Mouse (Mus musculus) CH12.LX (cell line): ENCODE measurements at regions not wholly inside any gene's neighbourhood (a gene's known extent, or its start where the extent isn't known, plus 50 kb on each side); places are given as distances from the start of the nearest gene placed in this dataset.

Experiments used
- DNase-seq: peaks from one replicate; pipeline ENCODE4 v3.0.0-alpha.2; 2013; ENCODE audit errors: extremely low read depth
- H3K27ac ChIP-seq: 2 replicates; pipeline ENCODE4 v1.5.1; 2012; ENCODE audit warnings: low read depth, mild to moderate bottlenecking, control low read depth, moderate library complexity; ENCODE audit not compliant: insufficient read depth
- H3K27me3 ChIP-seq: replicated peaks from 2 replicates; pipeline ENCODE3; 2012; ENCODE audit warnings: inconsistent platforms
- H3K36me3 ChIP-seq, 2 experiments: replicated peaks in 1 of 2; 2 replicates each; pipeline versions ENCODE3 to v1.6.1; 2012; ENCODE audit warnings: inconsistent platforms in 1 of 2, low read length in 1 of 2, mild to moderate bottlenecking in 1 of 2, mixed read lengths in 1 of 2, moderate library complexity in 1 of 2; ENCODE audit not compliant: control insufficient read depth in 1 of 2, insufficient read depth in 1 of 2
- H3K4me1 ChIP-seq, 2 experiments: 2 replicates each; pipeline ENCODE4 v1.6.1; 2012; ENCODE audit warnings: inconsistent platforms in 1 of 2, moderate library complexity in 1 of 2; ENCODE audit not compliant: insufficient read depth in 2 of 2, control insufficient read depth in 1 of 2
- H3K4me2 ChIP-seq: 2 replicates; pipeline ENCODE4 v1.6.1; 2012; ENCODE audit warnings: low read depth, mild to moderate bottlenecking, control low read depth; ENCODE audit not compliant: poor library complexity, insufficient read depth, severe bottlenecking
- H3K4me3 ChIP-seq, 3 experiments: fragments of 150-350 bp in 1 of 3; sonication (generic) in 1 of 3; replicated peaks in 1 of 3; 2 replicates each; pipeline versions ENCODE3 to v1.5.1; 2011 to 2012; ENCODE audit warnings: low read depth in 2 of 3, low read length in 2 of 3, mild to moderate bottlenecking in 2 of 3, moderate library complexity in 2 of 3, control low read depth in 1 of 3, improper control_type of control experiment in 1 of 3, inconsistent platforms in 1 of 3, mixed read lengths in 1 of 3; ENCODE audit not compliant: poor library complexity in 1 of 3
- H3K79me2 ChIP-seq: replicated peaks from 2 replicates; pipeline ENCODE4 v1.6.1; 2012; ENCODE audit warnings: mild to moderate bottlenecking, moderate library complexity; ENCODE audit not compliant: control insufficient read depth, poor library complexity, insufficient read depth, severe bottlenecking; ENCODE audit errors: extremely low read depth
- H3K9ac ChIP-seq: 2 replicates; pipeline ENCODE4 v1.6.1; 2012; ENCODE audit warnings: low read depth, mild to moderate bottlenecking, control low read depth, moderate library complexity; ENCODE audit not compliant: insufficient read depth
- H3K9me3 ChIP-seq: replicated peaks from 2 replicates; pipeline ENCODE3; 2012; ENCODE audit warnings: low read length, inconsistent platforms, mixed read lengths
- BHLHE40 ChIP-seq: IDR thresholded peaks from 2 replicates; pipeline ENCODE4 v1.6.1; 2011; ENCODE audit warnings: mild to moderate bottlenecking, low read depth, low read length, improper control_type of control experiment
- CTCF ChIP-seq, 2 experiments: IDR thresholded peaks in 1 of 2; conservative IDR thresholded peaks in 1 of 2; 2 replicates each; pipeline ENCODE4 v1.5.1; 2011 to 2012; ENCODE audit warnings: low read depth in 2 of 2, low read length in 2 of 2, improper control_type of control experiment in 1 of 2, inconsistent platforms in 1 of 2, mild to moderate bottlenecking in 1 of 2, moderate library complexity in 1 of 2
- E2F4 ChIP-seq: IDR thresholded peaks from 2 replicates; pipeline ENCODE4 v1.6.1; 2011; ENCODE audit warnings: low read depth, low read length, improper control_type of control experiment; ENCODE audit not compliant: insufficient replicate concordance
- ELF1 ChIP-seq: IDR thresholded peaks from 2 replicates; pipeline ENCODE4 v1.6.1; 2014; ENCODE audit warnings: low read depth, mild to moderate bottlenecking, inconsistent platforms, low read length, improper control_type of control experiment
- EP300 ChIP-seq: IDR thresholded peaks from 2 replicates; pipeline ENCODE4 v1.6.1; 2011; ENCODE audit warnings: low read length, improper control_type of control experiment
- ETS1 ChIP-seq: conservative IDR thresholded peaks from 2 replicates; pipeline ENCODE4 v1.6.1; 2012; ENCODE audit warnings: low read depth, mild to moderate bottlenecking, inconsistent platforms, low read length, improper control_type of control experiment, moderate library complexity
- GABPA ChIP-seq: IDR thresholded peaks from 2 replicates; pipeline ENCODE4 v1.6.1; 2012; ENCODE audit warnings: low read depth, low read length, improper control_type of control experiment, inconsistent platforms; ENCODE audit not compliant: insufficient replicate concordance
- IRF4 ChIP-seq: IDR thresholded peaks from 2 replicates; pipeline ENCODE4 v1.6.1; 2014; ENCODE audit warnings: low read depth, mild to moderate bottlenecking, inconsistent platforms, low read length, improper control_type of control experiment
- JUND ChIP-seq: conservative IDR thresholded peaks from 2 replicates; pipeline ENCODE4 v1.6.1; 2011; ENCODE audit warnings: low read depth, low read length, improper control_type of control experiment
- MAZ ChIP-seq: IDR thresholded peaks from 2 replicates; pipeline ENCODE4 v1.6.1; 2012; ENCODE audit warnings: low read depth, mild to moderate bottlenecking, inconsistent platforms, low read length, improper control_type of control experiment, moderate library complexity
- MXI1 ChIP-seq: IDR thresholded peaks from 2 replicates; pipeline ENCODE4 v1.6.1; 2011; ENCODE audit warnings: mild to moderate bottlenecking, low read depth, low read length, improper control_type of control experiment
- MYC ChIP-seq: IDR thresholded peaks from 2 replicates; pipeline ENCODE4 v1.6.1; 2011; ENCODE audit warnings: low read depth, mild to moderate bottlenecking, improper control_type of control experiment, low read length
- NELFE ChIP-seq: IDR thresholded peaks from 2 replicates; pipeline ENCODE4 v1.6.1; 2011; ENCODE audit warnings: low read depth, low read length, improper control_type of control experiment
- NRF1 ChIP-seq: IDR thresholded peaks from 2 replicates; pipeline ENCODE4 v1.6.1; 2014; ENCODE audit warnings: low read depth, mild to moderate bottlenecking, inconsistent platforms, low read length, improper control_type of control experiment, moderate library complexity
- RAD21 ChIP-seq: IDR thresholded peaks from 2 replicates; pipeline ENCODE4 v1.6.1; 2011; ENCODE audit warnings: low read depth, mild to moderate bottlenecking, low read length, improper control_type of control experiment, moderate library complexity
- RCOR1 ChIP-seq: conservative IDR thresholded peaks from 2 replicates; pipeline ENCODE4 v1.6.1; 2012; ENCODE audit warnings: low read depth, mild to moderate bottlenecking, inconsistent platforms, low read length, improper control_type of control experiment
- SIN3A ChIP-seq: IDR thresholded peaks from 2 replicates; pipeline ENCODE4 v1.6.1; 2012; ENCODE audit warnings: low read length, improper control_type of control experiment, inconsistent platforms
- SMC3 ChIP-seq: IDR thresholded peaks from 2 replicates; pipeline ENCODE4 v1.6.1; 2011; ENCODE audit warnings: low read depth, low read length, improper control_type of control experiment
- TBP ChIP-seq: conservative IDR thresholded peaks from 2 replicates; pipeline ENCODE4 v1.6.1; 2011; ENCODE audit warnings: low read depth, low read length, improper control_type of control experiment
- TCF12 ChIP-seq: IDR thresholded peaks from 2 replicates; pipeline ENCODE4 v1.6.1; 2014; ENCODE audit warnings: low read depth, mild to moderate bottlenecking, inconsistent platforms, low read length, improper control_type of control experiment
- USF2 ChIP-seq: conservative IDR thresholded peaks from 2 replicates; pipeline ENCODE4 v1.6.1; 2011; ENCODE audit warnings: low read depth, low read length, improper control_type of control experiment
- ZC3H11A ChIP-seq: IDR thresholded peaks from 2 replicates; pipeline ENCODE4 v1.6.1; 2012; ENCODE audit warnings: low read depth, mild to moderate bottlenecking, inconsistent platforms, low read length, improper control_type of control experiment
- ZNF384 ChIP-seq: IDR thresholded peaks from 2 replicates; pipeline ENCODE4 v1.6.1; 2012; ENCODE audit warnings: low read depth, low read length, improper control_type of control experiment, inconsistent platforms
- dilution Hi-C: fragments of 300-500 bp; cut with MboI; formaldehyde crosslinking; loops from 2 replicates; pipeline ENCODE4 v1.14.3; 2020; ENCODE audit warnings: low sequenced_read_pairs; ENCODE audit not compliant: extremely low pct_unique_long_range_greater_than_20kb, extremely low pct_ligation_motif_present
- in situ Hi-C: fragments of 300-500 bp; cut with MboI; formaldehyde crosslinking; loops from 3 replicates; pipeline ENCODE4 v1.14.3; 2019; ENCODE audit warnings: low sequenced_read_pairs, low pct_ligation_motif_present, low pct_unique_long_range_greater_than_20kb, mixed read lengths

DNA sequence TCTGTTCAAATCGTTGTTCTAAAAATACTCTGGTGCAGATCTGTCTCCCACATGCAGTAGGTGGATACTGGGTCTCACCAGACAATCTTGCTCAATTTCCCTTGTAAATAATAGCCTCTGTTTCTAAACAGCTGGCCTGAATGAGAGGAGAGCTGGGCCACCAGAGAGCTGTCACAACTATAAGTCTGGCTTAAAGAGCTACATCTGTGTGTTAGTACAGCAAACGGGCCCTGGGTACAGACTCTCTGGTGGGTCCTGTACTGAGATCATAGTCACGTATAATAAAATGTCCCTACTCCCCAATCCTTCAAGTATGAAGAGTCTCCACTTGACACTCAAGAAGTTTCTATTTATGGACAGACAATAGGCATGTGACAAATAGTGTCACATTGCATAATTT, 375.7 kb upstream of the Noct start:
- no peaks in the 10 kb centered on the region for H3K27me3 ChIP-seq
- no peak overlapping the region for H3K27ac ChIP-seq
- no peak overlapping the region for H3K4me2 ChIP-seq
- H3K9ac ChIP-seq: no peak overlapping the region
- DNase-seq: no peak
- H3K4me1 ChIP-seq: no peaks in the 10 kb centered on the region
- in situ Hi-C loops: no loop called here
- H3K9me3 ChIP-seq: no peaks in the 10 kb centered on the region
- TF ChIP-seq GABPA: no peak
- no peak for TF ChIP-seq IRF4
- no peak for TF ChIP-seq ZC3H11A
- no peak for TF ChIP-seq NRF1
- TF ChIP-seq TCF12: no peak
- no peak for TF ChIP-seq MAZ
- TF ChIP-seq ELF1: no peak
- no peak for TF ChIP-seq USF2
- no peak for TF ChIP-seq NELFE
- TF ChIP-seq SMC3: no peak
- no peak for TF ChIP-seq MXI1
- no peak for TF ChIP-seq RAD21
- TF ChIP-seq TBP: no peak
- TF ChIP-seq BHLHE40: no peak
- TF ChIP-seq ZNF384: no peak
- no peak for TF ChIP-seq E2F4
- TF ChIP-seq CTCF (conservative IDR thresholded peaks at IDR 0.05 in 1 of 2, IDR thresholded peaks at IDR 0.05 in 1 of 2; ENCODE audit: low read depth in 2 of 2, low read length in 2 of 2): no peak
- no peak for TF ChIP-seq MYC
- TF ChIP-seq RCOR1: no peak
- TF ChIP-seq SIN3A: no peak
- dilution Hi-C loops: no loop called here
- H3K36me3 ChIP-seq: no peaks in the 10 kb centered on the region
- H3K79me2 ChIP-seq: no peaks in the 10 kb centered on the region
- no peak overlapping the region for H3K4me3 ChIP-seq

DNA sequence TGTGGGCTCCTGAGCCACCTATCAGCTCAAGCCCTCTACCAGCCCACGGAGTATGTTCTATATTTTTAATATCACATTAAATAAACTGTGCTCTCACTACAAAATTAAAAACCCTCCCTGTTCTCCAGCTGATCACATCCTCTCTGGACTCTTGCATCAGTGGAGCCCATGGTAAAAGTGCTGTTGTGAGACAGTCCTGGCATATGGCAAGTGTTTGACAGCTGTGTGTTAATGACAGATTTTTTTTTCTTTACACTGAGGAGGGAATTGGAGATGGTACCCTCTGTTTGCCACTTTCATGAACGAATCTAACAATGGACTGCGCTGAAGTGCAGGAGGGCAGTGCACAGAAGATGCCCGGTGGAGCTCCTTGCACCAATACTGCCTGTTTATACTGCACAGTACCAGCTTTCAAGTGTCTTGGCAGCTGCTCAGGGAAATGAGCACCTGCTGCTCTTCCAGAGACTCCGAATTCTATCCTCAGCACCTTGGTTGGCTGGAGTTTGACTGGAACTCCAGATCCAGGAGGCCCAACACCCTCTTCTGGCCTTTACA, 373.1 kb upstream of the Noct start:
- Histone ChIP-seq H3K79me2 (no peaks in the 10 kb centered on the region), H3K9me3 (no peaks in the 10 kb centered on the region), H3K4me3 (no peak overlapping the region), H3K27ac (no peak overlapping the region), H3K36me3 (no peaks in the 10 kb centered on the region)
- no peak for TF ChIP-seq JUND
- TF ChIP-seq TCF12: no peak
- TF ChIP-seq NRF1: no peak
- no peak for TF ChIP-seq EP300
- no peak for TF ChIP-seq ETS1
- TF ChIP-seq, all 38 proteins: peak for 0
- Histone ChIP-seq H3K4me1 (no peaks in the 10 kb centered on the region), H3K4me2 (no peak overlapping the region), H3K9ac (no peak overlapping the region), H3K27me3 (no peaks in the 10 kb centered on the region)
- dilution Hi-C loops: no loop called here
- in situ Hi-C loops: no loop called here
- DNase-seq: no peak
